Mouse (Mus musculus) layer of hippocampus, postnatal 14 days (tissue): ENCODE measurements at regions not wholly inside any gene's neighbourhood (a gene's known extent, or its start where the extent isn't known, plus 50 kb on each side); places are given as distances from the start of the nearest gene placed in this dataset.
"Not testable (repeated sequence)": the region's sequence is repeated elsewhere in the genome, so short reads cannot be mapped to it uniquely, and the experiment has no call there.

Experiments
- DNase-seq, 2 experiments: peaks; one replicate each; pipeline ENCODE4 v3.0.0; 2021 to 2022; ENCODE audit warnings: low spot score in 2 of 2, mixed read lengths in 1 of 2

DNA sequence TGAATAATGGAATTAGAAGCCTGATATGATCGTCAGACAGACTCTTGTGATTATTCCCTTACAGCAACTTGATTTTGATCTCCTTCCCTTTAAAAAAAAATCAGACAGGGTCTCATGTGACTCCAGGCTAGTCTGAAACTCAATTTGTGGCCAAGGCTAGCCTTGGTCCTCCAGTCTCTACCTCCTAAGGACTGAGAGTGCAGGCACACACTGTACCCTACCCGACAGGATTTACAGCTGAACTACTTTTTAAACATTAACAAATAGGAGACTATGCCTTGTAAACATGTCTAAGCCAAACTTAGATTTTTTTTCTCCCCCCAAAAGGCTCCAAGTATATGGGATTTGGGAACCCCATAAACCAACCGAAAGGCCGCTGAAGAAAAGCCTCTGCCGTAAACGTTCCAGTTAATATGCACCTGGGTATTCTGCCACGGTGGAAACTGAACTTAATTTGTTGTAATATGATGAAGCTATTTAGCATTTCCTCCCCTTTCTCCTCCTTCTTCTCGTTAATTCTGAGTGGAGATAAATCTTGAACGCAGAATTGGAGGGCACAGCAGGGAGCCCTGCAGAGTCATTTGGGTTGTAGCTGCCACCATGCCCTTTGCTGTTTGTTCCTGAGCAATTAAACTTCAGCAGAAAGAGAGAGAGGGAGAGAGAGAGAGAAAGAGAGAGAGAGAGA lies 170.0 kb upstream of the Kit start:
- DNase-seq, result no peak

DNA sequence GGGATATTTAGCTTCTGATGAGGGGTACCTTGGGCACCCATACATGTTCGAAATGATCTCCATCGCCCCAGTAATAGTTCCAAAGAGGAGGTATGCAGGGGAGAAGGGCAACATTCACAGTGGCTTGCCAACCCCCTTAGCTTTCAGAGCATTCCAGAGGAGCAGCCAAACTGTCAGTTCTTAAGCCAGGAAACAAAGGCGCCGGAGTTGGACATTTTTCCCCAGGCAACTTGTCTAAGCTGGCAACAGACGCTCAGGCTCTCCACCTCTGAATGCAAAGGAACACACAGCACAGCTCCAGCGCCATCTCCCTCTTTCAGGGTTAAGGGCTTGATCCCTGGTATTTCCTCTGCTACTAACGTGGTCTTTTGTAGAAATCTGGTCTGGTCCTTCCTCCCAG lies 169.2 kb upstream of the Kit start:
- DNase-seq, result no peak

DNA sequence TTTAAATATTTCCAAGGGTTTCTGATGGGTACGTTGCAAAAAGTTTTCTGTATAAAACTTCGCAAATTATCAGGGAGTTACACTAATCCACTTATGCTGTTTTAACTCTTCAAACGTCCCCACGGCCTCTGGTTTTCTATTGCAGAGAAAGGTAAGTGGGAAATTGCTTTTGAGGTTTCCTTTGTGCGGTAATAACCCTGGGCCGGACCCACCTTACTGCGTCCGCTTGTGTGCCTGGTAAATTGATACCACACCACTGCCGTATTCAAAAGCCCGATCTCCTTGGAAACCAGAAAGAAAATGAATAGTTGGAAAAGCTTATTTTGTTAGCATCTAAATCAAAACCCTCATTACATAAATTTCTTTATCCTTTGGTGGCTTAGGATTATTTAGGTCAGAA lies 167.0 kb upstream of the Kit start:
- no peak for DNase-seq

DNA sequence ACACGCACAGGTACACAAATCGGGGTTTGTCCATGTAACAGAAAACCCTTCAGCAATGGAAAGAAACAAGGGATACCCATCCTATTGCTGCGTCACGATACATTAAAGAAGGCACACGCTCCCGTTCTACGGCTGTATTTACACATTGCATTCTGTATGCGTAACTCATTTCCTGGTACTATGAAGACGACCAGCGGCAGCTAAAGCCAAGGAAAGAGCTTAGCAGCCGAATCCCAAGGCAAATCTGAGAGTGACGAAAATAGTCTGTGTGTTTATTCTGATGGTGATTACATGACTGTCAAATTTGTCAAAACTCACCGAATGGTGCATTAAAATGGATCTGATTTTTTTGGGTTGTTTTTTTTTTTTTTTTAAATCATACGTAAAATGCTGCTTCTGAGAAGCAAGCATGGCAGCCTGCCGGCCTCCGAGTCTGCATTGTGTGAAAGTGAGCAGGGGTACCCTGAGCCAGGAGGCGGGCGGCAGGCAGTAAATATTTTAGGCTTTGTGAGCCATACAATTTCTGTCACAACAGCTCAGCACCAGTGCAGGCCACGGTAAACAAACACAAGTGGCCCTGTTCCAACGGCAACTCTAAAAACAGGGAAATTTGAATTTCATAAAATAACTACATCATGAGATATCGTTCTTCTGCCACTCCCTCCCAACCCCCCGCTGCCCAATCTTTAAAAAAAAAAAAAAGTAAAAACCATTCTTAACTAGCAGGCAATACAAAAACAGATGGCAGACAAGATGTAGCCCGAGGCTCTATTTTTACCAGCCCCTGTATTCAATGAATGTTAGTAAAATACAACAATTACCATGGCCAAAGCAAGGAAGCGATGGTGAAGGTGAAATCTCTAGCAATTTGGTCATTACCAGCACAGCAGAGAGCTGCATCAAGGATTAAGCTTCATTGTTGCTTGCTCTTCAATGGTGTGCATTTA lies 164.2 kb upstream of the Kit start:
- peak in 1 of 2 experiments; percentile 15 for DNase-seq

DNA sequence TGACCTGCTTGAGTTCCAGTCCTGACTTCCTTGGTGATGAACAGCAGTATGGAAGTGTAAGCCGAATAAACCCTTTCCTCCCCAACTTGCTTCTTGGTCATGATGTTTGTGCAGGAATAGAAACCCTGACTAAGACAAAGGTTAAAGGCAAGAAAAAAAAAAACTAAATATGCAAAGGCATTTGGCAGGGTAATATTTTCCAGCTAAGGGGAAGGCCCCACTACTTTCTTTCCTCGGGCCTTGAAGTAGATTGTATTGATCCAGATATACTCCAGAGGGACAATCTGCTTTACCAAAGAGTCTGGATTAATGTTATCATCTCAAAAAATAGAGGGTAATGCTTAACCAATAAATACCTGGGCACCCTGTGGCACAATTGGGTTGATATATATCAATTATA lies 155.4 kb upstream of the Kit start:
- DNase-seq, result not testable (repeated sequence)

DNA sequence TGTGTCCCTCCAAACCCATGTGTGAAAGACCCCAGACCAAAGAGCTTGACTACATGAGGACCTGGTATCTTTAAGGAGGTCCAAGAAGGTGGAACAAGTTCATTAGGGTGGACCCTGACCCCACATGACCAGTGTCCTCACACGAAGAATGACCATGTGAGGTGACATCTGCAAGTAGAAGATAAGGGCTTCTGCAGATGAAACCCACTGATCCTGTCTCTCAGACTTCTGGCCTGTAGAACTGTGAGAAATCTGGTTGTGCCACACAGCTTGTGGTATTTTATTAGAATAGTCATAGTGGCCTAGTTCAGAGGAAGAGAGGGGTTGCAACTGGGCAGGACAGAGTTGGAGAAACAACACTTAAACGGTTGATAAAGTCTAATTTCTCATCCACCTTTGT lies 141.8 kb upstream of the Kit start:
- DNase-seq, result no peak

DNA sequence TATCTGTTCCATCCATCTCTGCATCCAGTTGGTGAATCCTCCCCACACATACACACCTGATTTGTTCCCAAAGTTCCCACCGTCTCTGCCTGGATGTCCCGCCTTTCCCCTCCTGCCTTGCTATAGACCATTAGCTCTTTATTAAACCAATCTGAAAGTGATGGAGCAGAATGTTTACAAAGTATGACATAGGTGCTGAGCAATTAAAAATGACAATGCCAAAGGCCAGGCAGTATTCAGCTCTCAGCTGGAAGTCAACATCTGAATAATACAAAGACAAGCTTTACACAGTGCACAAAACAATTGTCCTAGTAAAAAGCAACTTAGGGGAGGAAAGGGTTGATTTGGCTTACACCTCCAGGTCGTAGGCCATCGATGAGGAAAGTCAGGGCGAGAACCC lies 136.8 kb upstream of the Kit start:
- DNase-seq, result no peak

DNA sequence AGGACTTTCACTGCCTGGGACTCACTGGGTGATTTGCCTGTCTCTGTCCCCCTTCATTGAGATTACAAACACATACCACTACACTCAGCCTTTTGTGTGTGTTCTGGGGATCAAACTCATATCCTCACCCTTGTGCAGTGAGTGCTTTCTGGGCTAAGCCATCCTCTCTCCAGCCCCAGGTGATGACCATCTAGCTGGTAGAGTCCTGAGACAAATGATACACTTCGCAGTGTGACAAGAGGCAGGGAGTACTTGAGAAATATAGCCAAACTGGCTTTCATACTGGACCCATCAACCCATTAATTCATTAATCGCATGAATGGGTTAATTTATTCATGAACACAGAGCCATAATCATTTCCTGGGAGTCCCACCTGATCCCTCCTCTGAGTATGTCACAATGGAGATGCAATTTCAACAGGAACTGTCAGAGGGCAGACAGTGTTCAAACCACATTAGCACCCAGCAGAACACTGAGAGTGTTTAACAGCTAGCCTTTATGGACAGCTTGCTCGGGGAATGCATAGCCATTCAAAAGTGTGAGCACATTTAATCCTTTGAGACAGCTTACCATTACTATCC lies 130.6 kb upstream of the Kit start:
- DNase-seq, result no peak

DNA sequence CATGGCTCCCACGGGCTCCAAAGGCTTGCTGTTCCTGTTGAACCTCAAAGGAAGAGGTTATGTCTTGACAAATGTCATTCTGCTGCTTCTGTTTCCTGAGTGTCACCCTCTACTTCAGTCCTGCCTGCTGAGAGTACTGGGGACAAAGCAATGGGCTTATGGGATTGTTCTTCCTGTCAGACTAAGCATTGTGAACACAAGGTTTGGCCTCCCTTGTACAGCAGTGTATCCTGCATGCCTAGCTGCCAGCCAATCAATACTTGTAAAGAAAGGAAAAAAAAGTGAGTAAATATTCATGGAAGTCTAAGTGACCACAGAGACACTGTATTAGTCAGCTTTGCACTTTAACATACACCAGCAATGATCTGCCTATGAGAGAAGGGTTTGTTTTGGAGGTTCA lies 128.3 kb upstream of the Kit start:
- no peak for DNase-seq

DNA sequence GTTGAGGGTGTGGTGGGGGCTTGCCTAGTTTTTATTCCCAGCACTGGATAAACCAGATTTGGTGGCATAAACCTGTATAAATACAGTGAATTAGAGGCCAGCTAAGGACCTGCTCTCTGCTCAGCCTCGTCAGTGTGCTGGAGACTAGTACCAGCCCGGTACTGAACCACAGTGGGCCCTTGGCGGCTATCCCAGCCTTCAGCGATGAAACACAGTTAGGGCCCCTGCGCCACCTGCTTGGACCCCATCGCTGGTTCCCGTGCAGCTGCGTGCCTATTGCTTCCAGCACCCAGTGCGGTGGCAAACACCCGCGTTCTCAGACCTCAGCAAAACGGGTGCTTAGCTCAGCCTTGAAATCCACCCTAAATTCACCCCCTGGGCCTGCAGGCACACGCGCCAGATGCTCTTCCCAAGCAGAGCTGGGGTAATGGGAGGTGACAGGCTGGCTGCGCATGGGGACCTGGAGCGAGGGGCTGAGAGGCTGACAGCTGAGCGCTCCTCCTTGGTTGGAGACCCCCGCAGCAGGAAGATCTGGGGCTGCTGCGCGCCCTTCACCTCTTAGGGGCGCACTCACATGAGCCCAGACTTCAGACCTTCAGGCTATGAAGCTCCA lies 124.7 kb upstream of the Kit start:
- peak in 1 of 2 experiments; percentile 33 for DNase-seq

DNA sequence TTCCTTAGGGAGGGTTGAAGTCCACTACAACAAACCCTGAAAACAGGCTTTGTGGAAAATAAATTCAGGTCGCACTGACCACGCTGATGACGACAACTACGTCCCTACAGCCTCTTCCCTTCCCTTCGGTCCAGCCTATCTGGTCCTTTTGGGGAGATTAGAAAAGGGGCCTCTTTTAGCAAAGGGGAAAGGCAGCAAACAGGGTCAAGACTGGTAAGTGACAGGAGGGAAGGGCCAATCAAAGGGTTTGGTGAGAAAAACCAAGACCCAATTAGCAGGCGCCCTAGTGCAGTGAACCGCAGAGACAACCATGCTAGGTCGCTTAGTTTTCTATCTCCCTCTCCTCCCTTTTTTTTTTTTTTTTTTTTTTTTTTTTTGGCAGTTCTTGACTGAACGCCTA lies 124.2 kb upstream of the Kit start:
- no peak for DNase-seq

DNA sequence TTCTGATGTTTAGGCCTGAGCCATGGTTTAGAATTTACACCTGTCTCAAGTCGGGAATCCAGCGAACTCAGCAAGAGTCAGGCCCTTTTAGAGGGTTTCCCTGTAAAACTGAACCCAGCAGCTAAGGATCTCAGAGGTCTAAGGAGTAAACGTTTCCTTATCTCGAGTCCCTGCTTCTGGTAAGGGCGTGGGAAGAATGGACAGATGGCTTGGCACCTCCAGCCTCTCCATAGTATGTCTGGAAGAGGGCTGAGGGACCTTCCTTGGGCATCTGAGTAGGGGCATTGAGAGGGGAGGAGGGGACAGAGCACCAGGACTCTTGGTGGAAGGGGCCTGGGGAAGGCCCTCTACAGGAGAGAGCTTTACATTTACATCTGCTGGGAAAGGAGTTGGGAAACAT lies 123.6 kb upstream of the Kit start:
- no peak for DNase-seq

DNA sequence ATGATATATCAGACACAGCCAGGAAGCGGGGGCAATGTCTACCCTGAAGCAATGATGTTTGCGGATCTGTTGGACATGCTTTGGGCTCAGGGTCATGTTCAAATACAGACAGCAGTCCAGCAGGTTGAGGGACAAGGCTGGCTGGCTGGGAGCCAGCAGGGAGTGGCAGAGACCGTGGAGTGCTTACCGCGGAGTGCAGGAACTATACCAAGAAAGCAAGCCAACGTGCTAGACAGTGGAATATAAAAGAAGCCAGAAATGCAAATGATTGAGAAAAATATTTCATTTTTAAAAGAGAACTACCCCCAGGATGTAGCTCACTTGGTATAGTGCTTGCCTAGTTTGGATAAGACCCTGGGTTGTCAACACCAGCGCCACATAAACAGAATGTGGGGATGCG lies 123.0 kb upstream of the Kit start:
- DNase-seq, result no peak

DNA sequence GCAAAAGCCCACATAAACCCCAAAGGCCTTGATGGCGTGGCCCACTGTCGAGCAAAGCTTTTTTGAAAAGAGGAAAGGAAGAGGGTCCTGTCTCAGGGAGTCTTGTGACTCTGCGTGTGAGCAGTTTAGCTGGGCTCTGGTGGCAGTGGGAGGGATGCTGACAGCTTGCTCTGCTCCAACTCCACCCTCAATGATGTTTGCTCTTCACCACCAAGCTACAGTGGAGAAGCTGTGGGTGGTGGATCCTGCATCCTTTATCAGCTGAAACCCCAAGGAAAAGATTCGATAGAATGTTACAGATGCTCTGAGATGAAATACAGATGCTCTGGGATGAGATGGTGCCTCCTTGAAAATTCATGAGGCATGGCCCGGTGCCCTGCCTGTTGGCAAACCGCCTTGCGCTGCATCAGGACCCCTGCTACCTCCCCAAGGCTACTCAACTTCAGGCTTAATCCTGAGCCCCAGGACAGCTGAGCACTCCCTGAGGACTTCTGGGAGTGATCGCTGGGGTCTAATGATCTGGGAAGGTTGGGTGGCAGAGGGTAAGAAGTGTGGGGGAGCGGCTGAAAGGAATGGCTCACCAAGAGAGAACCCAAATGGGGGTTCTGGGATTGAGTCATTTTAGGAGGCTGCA lies 120.8 kb upstream of the Kit start:
- DNase-seq, result peak in 1 of 2 experiments; percentile 27

DNA sequence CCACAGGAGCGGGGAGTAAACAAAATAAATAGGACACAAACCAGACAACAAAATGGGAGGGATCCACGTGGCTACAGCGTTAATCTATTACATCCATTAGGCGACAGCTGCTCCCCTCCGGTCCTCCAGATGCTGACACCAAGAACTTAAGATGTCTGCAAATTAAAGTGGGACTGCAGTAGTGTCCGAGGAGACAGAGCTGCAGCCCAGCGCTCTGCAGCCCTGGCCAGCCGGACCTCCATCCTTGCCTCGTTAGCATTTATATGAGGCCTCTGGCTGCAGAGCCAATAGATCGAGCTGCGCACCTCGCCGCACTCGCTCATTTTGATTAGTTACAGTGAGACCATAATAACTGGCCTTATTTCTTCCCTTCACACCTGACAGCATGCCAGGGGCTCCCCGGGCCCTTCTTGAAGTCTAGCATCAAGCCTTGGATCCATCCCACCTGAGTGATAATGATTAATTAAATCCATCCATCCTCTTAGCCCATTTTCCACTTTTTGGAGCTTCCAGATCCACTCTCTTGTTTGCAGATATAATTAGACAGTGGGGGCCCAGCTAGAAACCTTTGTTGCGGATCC lies 119.7 kb upstream of the Kit start:
- no peak for DNase-seq

DNA sequence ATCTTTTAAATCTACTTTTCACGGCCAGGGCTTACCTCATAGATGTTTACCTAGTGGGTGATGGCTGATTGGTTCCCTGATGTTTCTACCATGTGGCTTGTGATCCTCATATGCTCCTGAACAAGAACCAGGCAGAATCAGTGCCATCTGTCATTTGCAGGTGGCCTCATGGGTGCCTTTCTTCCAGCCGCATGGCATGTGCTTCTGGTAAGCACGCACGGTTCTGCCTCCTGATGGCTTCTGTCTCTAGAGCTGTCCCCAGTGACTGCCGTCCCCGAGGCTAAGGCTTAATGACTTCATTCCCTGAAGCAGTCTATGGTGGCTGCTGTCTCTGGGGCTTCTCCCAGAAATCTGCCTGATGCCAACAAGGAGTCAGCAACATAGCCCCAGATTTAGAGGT lies 117.3 kb upstream of the Kit start:
- DNase-seq, result peak; percentile 22 to 32

DNA sequence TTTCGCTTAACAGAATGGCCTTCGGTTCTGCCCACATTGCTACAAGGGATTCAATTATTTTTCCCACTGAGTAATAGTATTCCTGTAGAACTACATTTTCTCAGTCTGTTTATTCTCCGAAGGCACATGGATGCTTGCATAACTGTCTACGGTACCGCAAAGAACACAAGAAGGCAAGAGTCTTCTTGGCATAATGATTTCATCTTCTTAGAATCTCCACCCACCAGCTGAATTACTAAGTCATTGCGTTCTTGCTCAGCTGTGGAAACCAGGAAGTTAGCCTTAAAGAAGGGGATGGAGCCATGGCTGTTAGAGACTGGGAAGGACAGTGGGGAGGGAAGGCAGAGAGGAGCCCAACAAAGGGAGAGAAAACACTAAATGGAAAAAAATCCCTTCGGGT lies 116.4 kb upstream of the Kit start:
- DNase-seq, result no peak

DNA sequence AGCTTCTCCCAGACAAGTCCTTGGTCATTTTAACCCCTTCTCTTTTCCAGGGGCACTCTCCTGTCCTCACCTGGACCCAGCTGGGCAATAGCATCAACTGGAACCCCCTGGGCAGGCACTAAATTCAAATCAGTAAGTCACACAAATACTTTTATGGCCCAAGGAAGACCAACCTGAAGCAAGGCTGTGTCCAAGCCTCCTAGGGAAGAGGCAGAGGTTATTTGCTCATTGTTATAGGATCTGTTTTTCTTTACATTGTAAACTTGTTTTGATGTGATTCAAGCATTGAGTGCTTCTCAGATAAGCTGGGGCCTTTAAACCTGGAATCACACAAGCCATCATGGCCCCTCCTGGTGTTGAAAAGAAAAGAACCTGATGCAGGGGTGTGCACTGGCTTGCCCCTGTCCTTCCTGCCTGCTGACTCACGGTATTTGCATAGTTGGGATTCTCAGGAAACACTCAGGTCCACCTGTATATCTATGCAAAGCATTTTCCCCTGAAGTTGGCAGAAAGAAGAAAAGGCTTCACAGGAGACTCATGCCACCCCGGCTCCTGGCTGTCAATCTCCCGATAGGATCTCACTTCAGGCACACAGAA lies 114.9 kb upstream of the Kit start:
- no peak for DNase-seq

DNA sequence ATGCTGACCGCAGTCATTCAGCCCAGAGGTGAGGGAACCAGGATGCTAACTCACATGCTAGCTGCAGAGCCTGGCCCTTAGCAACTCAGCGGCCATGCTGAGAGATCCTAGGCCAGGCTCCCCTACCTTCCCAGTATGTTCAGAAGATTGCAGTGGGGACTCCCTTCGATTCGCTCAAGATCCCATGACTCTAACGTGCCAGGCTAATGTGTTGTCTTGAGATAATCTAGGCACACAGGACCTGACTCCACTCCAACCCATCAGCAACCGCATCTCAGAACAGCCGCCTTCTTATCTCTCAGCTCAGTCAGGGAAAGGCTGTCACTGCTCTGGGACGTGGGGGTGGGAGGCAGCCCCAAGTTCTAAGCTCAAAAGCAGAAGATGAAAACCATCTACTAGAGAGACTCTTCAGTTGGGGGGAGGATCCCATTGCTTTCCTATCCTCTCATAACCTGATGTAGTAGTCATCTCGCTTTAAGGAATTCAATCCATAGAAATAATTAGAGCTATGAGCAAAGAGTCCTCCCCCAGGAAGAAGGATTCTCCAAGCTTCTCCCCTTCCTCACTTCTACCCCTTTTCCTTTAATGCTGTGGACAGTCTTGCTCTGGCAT lies 114.2 kb upstream of the Kit start:
- DNase-seq, result no peak

DNA sequence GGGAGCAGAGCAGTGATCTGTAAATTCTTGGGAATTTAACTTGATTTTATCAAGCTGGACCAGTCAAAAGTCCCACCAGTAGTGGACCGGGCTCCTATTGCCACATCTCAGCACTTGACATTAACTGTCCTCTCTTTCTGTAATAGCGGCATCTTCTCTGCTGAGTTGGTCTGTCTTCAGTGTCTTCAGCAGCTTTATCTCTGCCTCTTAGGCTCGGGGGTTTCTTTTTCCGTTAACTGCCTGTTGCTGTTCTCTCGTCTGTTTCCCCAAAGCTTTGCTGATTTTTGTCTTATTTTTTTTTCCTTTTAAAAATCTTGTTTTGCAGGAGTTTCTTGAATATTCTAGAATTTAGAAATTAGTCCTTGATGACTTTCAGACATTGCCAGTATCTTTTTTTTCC lies 113.3 kb upstream of the Kit start:
- no peak for DNase-seq
